Mouse (Mus musculus): Measurements from ENCODE around the gene Rbl1. TPM values are rescaled to one million over a fixed set of nuclear protein-coding genes. Genes with fewer than 3 reads are reported as not detected.
"Not testable (repeated sequence)": the region's sequence is repeated elsewhere in the genome, so short reads cannot be mapped to it uniquely, and the experiment has no call there.

Gene Rbl1
- 16.4 and 17.0 TPM in 2 replicates for polyA plus RNA-seq (2015; fragmentation: Nextera tagmentation; extraction: Ambion mirVana)

- H3K4me3 ChIP-seq, result peak within 1 kb of the TSS; percentile 79
- peaks cover 13% of the 10 kb centered on the region for H3K36me3 ChIP-seq
- H3K4me1 ChIP-seq, result peaks cover 23% of the 10 kb centered on the region
- peak within 1 kb of the TSS; percentile 88 for H3K27ac ChIP-seq (replicated peaks)
- H3K27me3 ChIP-seq (replicated peaks), result no peaks in the 10 kb centered on the region
- H3K4me2 ChIP-seq, result peak within 1 kb of the TSS; percentile 84
- peak; percentile 71 for ATAC-seq (ENCODE audit: extremely low read depth, insufficient number of reproducible peaks, low FRiP score, low TSS enrichment)
- WGBS, result 1% methylated on average over 73 of the region's 73 CpGs
- peak within 1 kb of the TSS; percentile 90 for H3K9ac ChIP-seq
- peaks cover 6% of the 10 kb centered on the region; the same call in 1 of the 2 replicates for H3K9me3 ChIP-seq
These were observed at the start of gene Rbl1 for GRCm38 (mm10) chr2:157204366-157205218. Gene Rbl1 (minus strand): TSS chr2:157204534.

- H3K36me3 ChIP-seq, result no peaks in the 10 kb centered on the region
- H3K4me3 ChIP-seq, result no peak overlapping the region
- H3K27ac ChIP-seq (replicated peaks), result no peak overlapping the region
- no peaks in the 10 kb centered on the region for H3K9me3 ChIP-seq
- H3K27me3 ChIP-seq (replicated peaks), result no peaks in the 10 kb centered on the region
- H3K4me2 ChIP-seq, result no peak overlapping the region
- H3K4me1 ChIP-seq, result no peaks in the 10 kb centered on the region
- no peak overlapping the region for H3K9ac ChIP-seq
- ATAC-seq (ENCODE audit: extremely low read depth, insufficient number of reproducible peaks, low FRiP score, low TSS enrichment), result no peak
These were observed 43.8 kb upstream of the Rbl1 start for GRCm38 (mm10) chr2:157248111-157248510.

GRCm38 (mm10) chr2:157245603-157246002 is 41.3 kb upstream of the Rbl1 start:
- no peak overlapping the region for H3K27ac ChIP-seq (replicated peaks)
- 64% methylated on average over 2 of the region's 2 CpGs for WGBS
- no peak overlapping the region for H3K4me3 ChIP-seq
- ATAC-seq (ENCODE audit: extremely low read depth, insufficient number of reproducible peaks, low FRiP score, low TSS enrichment), result no peak
- no peaks in the 10 kb centered on the region for H3K36me3 ChIP-seq
- H3K9me3 ChIP-seq, result 0 out of 2 replicates have a peak, but pooled peaks cover 2% of the 10 kb centered on the region
- no peak overlapping the region for H3K4me2 ChIP-seq
- H3K9ac ChIP-seq, result no peak overlapping the region
- H3K4me1 ChIP-seq, result no peaks in the 10 kb centered on the region
- no peaks in the 10 kb centered on the region for H3K27me3 ChIP-seq (replicated peaks)

GRCm38 (mm10) chr2:157245001-157245400 is 40.7 kb upstream of the Rbl1 start:
- Histone ChIP-seq H3K27me3 (replicated peaks) (no peaks in the 10 kb centered on the region), H3K27ac (replicated peaks) (no peak overlapping the region), H3K4me1 (no peaks in the 10 kb centered on the region), H3K36me3 (no peaks in the 10 kb centered on the region), H3K9me3 (0 out of 2 replicates have a peak, but pooled peaks cover 2% of the 10 kb centered on the region), H3K4me3 (no peak overlapping the region), H3K9ac (no peak overlapping the region), H3K4me2 (no peak overlapping the region)
- ATAC-seq (ENCODE audit: extremely low read depth, insufficient number of reproducible peaks, low FRiP score, low TSS enrichment), result no peak
- 41% methylated on average over 5 of the region's 5 CpGs for WGBS

- 94% methylated on average over 8 of the region's 8 CpGs for WGBS
- Histone ChIP-seq H3K9ac (no peak overlapping the region), H3K27ac (replicated peaks) (no peak overlapping the region), H3K4me3 (no peak overlapping the region), H3K4me2 (no peak overlapping the region), H3K9me3 (no peaks in the 10 kb centered on the region), H3K36me3 (no peaks in the 10 kb centered on the region), H3K27me3 (replicated peaks) (peaks cover 17% of the 10 kb centered on the region), H3K4me1 (no peaks in the 10 kb centered on the region)
- no peak for ATAC-seq (ENCODE audit: extremely low read depth, insufficient number of reproducible peaks, low FRiP score, low TSS enrichment)
These were observed 31.6 kb upstream of the Rbl1 start for GRCm38 (mm10) chr2:157235946-157236345.

GRCm38 (mm10) chr2:157221916-157222315 is 17.6 kb upstream of the Rbl1 start:
- 73% methylated on average over 3 of the region's 3 CpGs for WGBS
- not testable (repeated sequence) for H3K4me2 ChIP-seq; H3K4me1 ChIP-seq; H3K27ac ChIP-seq (replicated peaks); H3K36me3 ChIP-seq; H3K27me3 ChIP-seq (replicated peaks); H3K9ac ChIP-seq; H3K9me3 ChIP-seq; ATAC-seq (ENCODE audit: extremely low read depth, insufficient number of reproducible peaks, low FRiP score, low TSS enrichment); H3K4me3 ChIP-seq

DNA sequence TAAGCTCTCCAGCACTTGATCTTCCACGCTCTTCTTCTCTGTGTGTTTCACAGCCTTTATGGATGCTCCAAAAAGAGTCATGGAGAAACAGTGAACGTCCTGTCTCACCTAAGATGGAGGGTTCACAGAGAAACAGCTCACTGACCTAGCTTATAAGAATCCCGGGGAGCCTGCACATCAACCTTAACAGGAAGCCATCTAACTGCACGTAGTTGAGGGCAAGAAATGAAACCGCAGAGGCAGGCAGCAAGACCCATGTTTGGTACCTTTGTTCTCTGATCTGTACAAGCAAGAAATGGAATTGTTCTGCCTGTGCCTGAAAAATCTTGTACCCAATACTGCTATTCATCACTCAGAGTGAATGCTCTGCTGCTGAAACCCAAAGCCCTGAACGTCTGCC is 15.8 kb upstream of the Rbl1 start:
- Histone ChIP-seq H3K9me3 (no peaks in the 10 kb centered on the region), H3K36me3 (no peaks in the 10 kb centered on the region), H3K9ac (no peak overlapping the region), H3K27ac (replicated peaks) (no peak overlapping the region), H3K4me3 (no peak overlapping the region), H3K4me2 (no peak overlapping the region), H3K27me3 (replicated peaks) (no peaks in the 10 kb centered on the region), H3K4me1 (no peaks in the 10 kb centered on the region)
- WGBS, result 71% methylated on average over 6 of the region's 6 CpGs
- no peak for ATAC-seq (ENCODE audit: extremely low read depth, insufficient number of reproducible peaks, low FRiP score, low TSS enrichment)

DNA sequence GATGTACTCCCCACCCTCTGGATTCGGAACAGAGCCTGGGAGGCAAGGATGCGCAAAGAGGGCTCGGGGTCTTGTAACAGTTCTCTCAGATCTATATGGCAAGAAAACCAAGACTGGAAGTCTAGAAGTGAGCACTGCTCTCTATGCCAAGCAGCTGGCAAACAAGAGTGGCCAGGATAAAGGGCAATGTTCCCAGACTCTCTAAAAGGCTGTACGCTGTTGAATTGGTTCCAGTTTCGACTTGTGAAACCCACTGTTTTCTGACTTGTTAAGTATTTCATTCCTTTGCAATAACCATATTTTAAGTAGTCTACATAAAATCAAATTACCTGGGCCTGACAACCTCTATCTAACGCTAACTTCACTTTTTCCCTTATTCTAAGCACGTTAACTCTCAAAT is 7.4 kb upstream of the Rbl1 start:
- Histone ChIP-seq H3K27me3 (replicated peaks) (no peaks in the 10 kb centered on the region), H3K9ac (no peak overlapping the region), H3K9me3 (peaks cover 6% of the 10 kb centered on the region; the same call in 1 of the 2 replicates), H3K4me3 (no peak overlapping the region), H3K27ac (replicated peaks) (no peak overlapping the region), H3K36me3 (peaks cover 2% of the 10 kb centered on the region; the same call in 1 of the 2 replicates), H3K4me1 (no peaks in the 10 kb centered on the region), H3K4me2 (no peak overlapping the region)
- WGBS, result 90% methylated on average over 7 of the region's 7 CpGs
- ATAC-seq (ENCODE audit: extremely low read depth, insufficient number of reproducible peaks, low FRiP score, low TSS enrichment), result no peak

- Histone ChIP-seq H3K27ac (replicated peaks) (peak overlapping the region; percentile 88), H3K4me3 (peak overlapping the region; percentile 79), H3K9me3 (peaks cover 6% of the 10 kb centered on the region; the same call in 1 of the 2 replicates), H3K9ac (peak overlapping the region; percentile 90), H3K4me1 (peaks cover 23% of the 10 kb centered on the region), H3K36me3 (peaks cover 21% of the 10 kb centered on the region), H3K27me3 (replicated peaks) (no peaks in the 10 kb centered on the region), H3K4me2 (peak overlapping the region; percentile 84)
- peak; percentile 66 for ATAC-seq (ENCODE audit: extremely low read depth, insufficient number of reproducible peaks, low FRiP score, low TSS enrichment)
- WGBS, result 2% methylated on average over 45 of the region's 49 CpGs
These were observed 622 bp downstream of the Rbl1 start for GRCm38 (mm10) chr2:157203459-157204365.

DNA sequence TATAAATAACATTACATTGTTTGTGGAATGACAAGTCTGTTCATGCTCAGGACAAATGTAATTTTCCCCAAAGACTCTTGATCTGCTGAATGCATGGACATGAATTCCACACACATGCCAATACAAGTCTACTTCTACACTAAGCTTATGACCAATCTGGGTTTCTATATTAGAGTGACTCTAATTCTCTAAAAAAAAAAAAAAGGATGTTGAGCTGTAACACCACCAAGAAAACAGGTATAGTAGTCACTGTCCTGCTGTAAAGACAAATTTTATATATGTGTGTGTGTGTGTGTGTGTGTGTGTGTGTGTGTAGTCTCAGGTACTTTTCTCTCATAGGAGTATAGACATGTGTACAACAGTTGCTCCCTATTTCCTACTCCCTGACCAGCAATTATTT is 1.3 kb downstream of the Rbl1 start:
- no peak for ATAC-seq (ENCODE audit: extremely low read depth, insufficient number of reproducible peaks, low FRiP score, low TSS enrichment)
- Histone ChIP-seq H3K27ac (replicated peaks) (no peak overlapping the region), H3K27me3 (replicated peaks) (no peaks in the 10 kb centered on the region), H3K9me3 (peaks cover 6% of the 10 kb centered on the region; the same call in 1 of the 2 replicates), H3K9ac (peak overlapping the region; percentile 90), H3K36me3 (peaks cover 25% of the 10 kb centered on the region), H3K4me1 (peaks cover 23% of the 10 kb centered on the region), H3K4me3 (peak overlapping the region; percentile 79), H3K4me2 (peak overlapping the region; percentile 84)

GRCm38 (mm10) chr2:157202361-157202760 is 2.0 kb downstream of the Rbl1 start:
- Histone ChIP-seq H3K4me3 (no peak overlapping the region), H3K4me1 (peaks cover 23% of the 10 kb centered on the region), H3K4me2 (no peak overlapping the region), H3K9ac (0 out of 2 replicates have a peak overlapping the region, but pooled peaks have one; percentile 90), H3K9me3 (peaks cover 1% of the 10 kb centered on the region; the same call in 1 of the 2 replicates), H3K27me3 (replicated peaks) (no peaks in the 10 kb centered on the region), H3K36me3 (peaks cover 30% of the 10 kb centered on the region), H3K27ac (replicated peaks) (no peak overlapping the region)
- no peak for ATAC-seq (ENCODE audit: extremely low read depth, insufficient number of reproducible peaks, low FRiP score, low TSS enrichment)
- 84% methylated on average over 6 of the region's 6 CpGs for WGBS

Measured in heart, embryonic 13.5 days (tissue).